Mouse (Mus musculus) lung, postnatal 0 days (tissue): ENCODE results near the gene Ccr9.
"Not testable (repeated sequence)": the region's sequence is repeated elsewhere in the genome, so short reads cannot be mapped to it uniquely, and the experiment has no call there.

Source experiments
- CTCF ChIP-seq: IDR thresholded peaks from 2 replicates; pipeline ENCODE4 v1.5.1; 2016; ENCODE audit warnings: antibody characterized with exemption, mild to moderate bottlenecking
- EP300 ChIP-seq: IDR thresholded peaks from 2 replicates; pipeline ENCODE4 v1.6.1; 2016; ENCODE audit warnings: antibody characterized with exemption, mild to moderate bottlenecking, control low read depth

GRCm38 (mm10) chr9:123749687-123750086 lies 71.4 kb downstream of the Ccr9 start:
- TF ChIP-seq CTCF, EP300: not testable (repeated sequence)
